Mouse (Mus musculus): ENCODE data around the gene Sdhd.

- TF ChIP-seq POLR2A (IDR thresholded peaks at IDR 0.05; ENCODE audit: borderline replicate concordance, extremely low read depth, low read depth, low read length) (no peak), CTCF (IDR thresholded peaks at IDR 0.05; ENCODE audit: insufficient read depth, low read length) (no peak)
These were observed 35.7 kb downstream of the Sdhd start for GRCm38 (mm10) chr9:50567881-50568280.
